Mouse (Mus musculus): ENCODE data around the gene Gucy2d. TPM values are rescaled to one million over a fixed set of nuclear protein-coding genes. Genes with fewer than 3 reads are reported as not detected.

The Gucy2d gene
- total and polyA plus RNA-seq, 3 experiments: not detected

DNA sequence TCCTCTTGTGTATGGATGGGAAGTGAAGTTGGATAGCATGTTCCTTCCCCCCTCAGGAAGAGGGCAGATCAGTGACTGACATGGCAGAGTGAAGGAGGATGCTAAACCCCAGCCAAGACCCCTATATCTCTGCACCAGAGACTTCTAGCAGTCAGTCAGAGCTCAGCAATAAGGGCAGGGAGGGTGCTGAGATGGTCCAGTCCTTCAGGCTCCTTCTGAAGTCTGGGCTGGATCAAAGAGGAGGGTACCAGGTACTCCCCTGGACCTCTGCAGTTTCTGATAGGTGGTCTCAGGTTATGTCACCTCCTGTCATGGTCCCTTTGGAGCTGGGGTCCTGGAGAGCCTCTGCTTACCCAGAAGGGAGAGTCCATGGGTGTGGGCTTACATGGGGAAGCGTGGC is 55.4 kb downstream of the Gucy2d start (continued):
- TF ChIP-seq USF2 (IDR thresholded peaks at IDR 0.05; ENCODE audit: borderline replicate concordance in 1 of 2, insufficient read depth in 1 of 2, low read depth in 1 of 2, low read length in 2 of 2) (no peak), TAL1 (IDR thresholded peaks at IDR 0.05; ENCODE audit: low read length) (no peak), POLR2AphosphoS2 (IDR thresholded peaks at IDR 0.05; ENCODE audit: low read length) (no peak), NRF1 (IDR thresholded peaks at IDR 0.05; ENCODE audit: insufficient read depth, low read depth, low read length, poor library complexity, severe bottlenecking) (no peak), ZMIZ1 (IDR thresholded peaks at IDR 0.05; ENCODE audit: low read depth, low read length) (no peak)

DNA sequence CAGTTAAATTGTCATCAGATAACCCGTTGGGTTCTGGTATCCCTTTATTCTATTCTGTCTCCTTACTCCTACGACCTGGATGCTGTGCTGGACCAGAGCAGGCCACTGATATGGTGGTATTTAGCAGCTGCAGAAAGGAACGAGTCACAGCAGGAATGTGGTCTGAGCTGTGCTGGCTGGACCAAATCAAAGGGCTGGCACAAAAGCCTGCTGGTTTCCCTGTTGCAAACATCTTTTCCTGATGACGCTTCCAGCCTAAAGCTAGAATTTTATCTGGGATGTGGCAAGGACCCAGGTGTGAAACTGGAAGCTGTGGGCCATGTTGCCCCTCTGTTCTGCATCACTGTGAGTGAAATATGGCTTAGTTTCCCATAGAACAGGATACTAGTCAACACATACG is 57.2 kb downstream of the Gucy2d start:
- no peak for DNase-seq (ENCODE audit: low read depth, low spot score)
- Histone ChIP-seq H3K9ac (ENCODE audit: control insufficient read depth, low read depth, low read length, poor library complexity, severe bottlenecking) (no peak overlapping the region), H3K27me3 (ENCODE audit: control insufficient read depth in 1 of 2, insufficient read depth in 2 of 2, low read length in 2 of 2) (peaks cover 0 to 1% of the 10 kb centered on the region in 2 experiments; a peak in 1 of 4 replicates), H3K36me3 (ENCODE audit: control insufficient read depth in 1 of 2, insufficient read depth in 2 of 2, low read length in 2 of 2) (no peaks in the 10 kb centered on the region), H3K9me3 (replicated peaks; ENCODE audit: insufficient read depth, low read length) (no peaks in the 10 kb centered on the region), H3K27ac (ENCODE audit: control insufficient read depth, low read depth, low read length) (no peak overlapping the region), H3K79me2 (ENCODE audit: control insufficient read depth, insufficient read depth, low read length, poor library complexity) (no peaks in the 10 kb centered on the region), H3K4me1 (ENCODE audit: control insufficient read depth in 1 of 2, insufficient read depth in 2 of 2, low read length in 2 of 2) (no peaks in the 10 kb centered on the region), H3K4me3 (ENCODE audit: control insufficient read depth in 1 of 2, insufficient read depth in 1 of 2, low read depth in 2 of 2, low read length in 2 of 2) (no peak overlapping the region)
- TF ChIP-seq MEF2A (IDR thresholded peaks at IDR 0.05; ENCODE audit: extremely low read depth, insufficient replicate concordance, low read depth, low read length, poor library complexity, severe bottlenecking) (no peak), MYB (IDR thresholded peaks at IDR 0.05; ENCODE audit: low read depth, low read length) (no peak), POLR2AphosphoS5 (IDR thresholded peaks at IDR 0.05; ENCODE audit: borderline replicate concordance, low read depth, low read length) (no peak), JUND (IDR thresholded peaks at IDR 0.05; ENCODE audit: low read depth, low read length) (no peak), TBP (IDR thresholded peaks at IDR 0.05; ENCODE audit: low read depth, low read length) (no peak)

DNA sequence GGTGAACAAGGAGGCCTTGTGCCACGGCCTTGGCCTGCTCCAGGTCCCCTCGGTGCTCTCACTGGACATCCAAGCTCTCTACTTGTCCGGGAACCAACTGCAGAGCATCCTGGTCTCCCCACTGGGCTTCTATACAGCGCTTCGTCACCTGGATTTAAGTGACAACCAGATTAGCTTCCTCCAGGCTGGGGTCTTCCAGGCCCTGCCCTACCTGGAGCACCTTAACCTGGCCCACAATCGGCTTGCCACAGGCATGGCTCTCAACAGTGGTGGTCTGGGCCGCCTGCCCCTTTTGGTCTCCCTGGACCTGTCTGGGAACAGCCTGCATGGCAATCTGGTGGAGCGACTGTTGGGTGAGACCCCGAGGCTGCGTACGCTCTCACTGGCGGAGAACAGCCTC is 57.9 kb downstream of the Gucy2d start:
- Histone ChIP-seq H3K4me3 (ENCODE audit: control insufficient read depth in 1 of 2, insufficient read depth in 1 of 2, low read depth in 2 of 2, low read length in 2 of 2) (no peak overlapping the region), H3K79me2 (ENCODE audit: control insufficient read depth, insufficient read depth, low read length, poor library complexity) (no peaks in the 10 kb centered on the region), H3K9me3 (replicated peaks; ENCODE audit: insufficient read depth, low read length) (no peaks in the 10 kb centered on the region), H3K4me1 (ENCODE audit: control insufficient read depth in 1 of 2, insufficient read depth in 2 of 2, low read length in 2 of 2) (no peaks in the 10 kb centered on the region), H3K27ac (ENCODE audit: control insufficient read depth, low read depth, low read length) (no peak overlapping the region), H3K9ac (ENCODE audit: control insufficient read depth, low read depth, low read length, poor library complexity, severe bottlenecking) (no peak overlapping the region), H3K27me3 (ENCODE audit: control insufficient read depth in 1 of 2, insufficient read depth in 2 of 2, low read length in 2 of 2) (peaks cover 0 to 5% of the 10 kb centered on the region in 2 experiments; a peak in 3 of 4 replicates), H3K36me3 (ENCODE audit: control insufficient read depth in 1 of 2, insufficient read depth in 2 of 2, low read length in 2 of 2) (no peaks in the 10 kb centered on the region)
- DNase-seq (ENCODE audit: low read depth, low spot score): no peak
- TF ChIP-seq MXI1 (IDR thresholded peaks at IDR 0.05; ENCODE audit: low read depth, low read length) (no peak), MYC (IDR thresholded peaks at IDR 0.05; ENCODE audit: low read depth, low read length) (no peak), MAX (IDR thresholded peaks at IDR 0.05; ENCODE audit: low read length) (no peak), RAD21 (IDR thresholded peaks at IDR 0.05; ENCODE audit: low read depth, low read length) (no peak), ZNF384 (IDR thresholded peaks at IDR 0.05; ENCODE audit: low read depth, low read length) (no peak), E2F4 (IDR thresholded peaks at IDR 0.05; ENCODE audit: borderline replicate concordance, low read depth, low read length) (no peak), KAT2A (conservative IDR thresholded peaks at IDR 0.05; ENCODE audit: low read depth, low read length) (no peak), USF1 (IDR thresholded peaks at IDR 0.05; ENCODE audit: low read depth, low read length) (no peak), TCF12 (IDR thresholded peaks at IDR 0.05; ENCODE audit: low read depth, low read length) (no peak)
